Mouse (Mus musculus) lung, embryonic 14.5 days (tissue): Measurements from ENCODE around the gene St14. TPM values are rescaled to one million over a fixed set of nuclear protein-coding genes. Genes with fewer than 3 reads are reported as not detected.

Experiments used
- ATAC-seq: fragments of 200-750 bp; cut with Nextera tagmentation; 2 replicates; pipeline ENCODE4 v1.8.0; 2017; ENCODE audit warnings: mild to moderate bottlenecking, moderate TSS enrichment, moderate library complexity; ENCODE audit not compliant: insufficient read depth
- DNase-seq: peaks from one replicate; pipeline ENCODE4 v3.0.0-alpha.2; 2015
- H3K27ac ChIP-seq: fragments of 300-500 bp; sonication (generic); 2 replicates; pipeline ENCODE4 v1.5.1; 2014; ENCODE audit warnings: low read depth, mild to moderate bottlenecking, moderate library complexity
- H3K27me3 ChIP-seq: fragments of 300-500 bp; sonication (generic); 2 replicates; pipeline ENCODE4 v1.6.1; 2014; ENCODE audit warnings: low read length, control low read depth; ENCODE audit not compliant: insufficient read depth
- H3K36me3 ChIP-seq: fragments of 300-500 bp; sonication (generic); 2 replicates; pipeline ENCODE4 v1.6.1; 2014; ENCODE audit warnings: control low read depth; ENCODE audit not compliant: insufficient read depth
- H3K4me1 ChIP-seq: fragments of 300-500 bp; sonication (generic); 2 replicates; pipeline ENCODE4 v1.6.1; 2014; ENCODE audit warnings: antibody characterized with exemption, control low read depth; ENCODE audit not compliant: insufficient read depth
- H3K4me2 ChIP-seq: fragments of 300-500 bp; sonication (generic); 2 replicates; pipeline ENCODE4 v1.6.1; 2014; ENCODE audit warnings: mild to moderate bottlenecking
- H3K4me3 ChIP-seq: fragments of 300-500 bp; sonication (generic); 2 replicates; pipeline ENCODE4 v1.5.1; 2014; ENCODE audit warnings: low read depth, low read length
- H3K9ac ChIP-seq: fragments of 300-500 bp; sonication (generic); 2 replicates; pipeline ENCODE4 v1.6.1; 2014
- H3K9me3 ChIP-seq: fragments of 300-500 bp; sonication (generic); 2 replicates; pipeline ENCODE4 v1.6.1; 2016; ENCODE audit warnings: low read depth, low read length, control low read depth
- CTCF ChIP-seq: IDR thresholded peaks from 2 replicates; pipeline ENCODE4 v1.5.1; 2016; ENCODE audit warnings: antibody characterized with exemption, low read depth
- WGBS: fragments of 180-500 bp; shearing (Covaris S2); extraction: QIAGEN DNeasy Blood & Tissue Kit; methylation state at CpG from one replicate; pipeline ENCODE4 v1.1.7; 2014; 5-methylcytosine and 5-hydroxymethylcytosine counted together
- polyA plus RNA-seq: library from polyadenylated mRNA; unstranded; fragments of >200 nt; fragmentation: Nextera tagmentation; extraction: Ambion mirVana; gene quantifications from 2 replicates; pipeline ENCODE4 v1.2.1, GENCODE M21; 2014

Gene St14
- polyA plus RNA-seq, 1 experiment from 2014 or later = 42.1 TPM

DNA sequence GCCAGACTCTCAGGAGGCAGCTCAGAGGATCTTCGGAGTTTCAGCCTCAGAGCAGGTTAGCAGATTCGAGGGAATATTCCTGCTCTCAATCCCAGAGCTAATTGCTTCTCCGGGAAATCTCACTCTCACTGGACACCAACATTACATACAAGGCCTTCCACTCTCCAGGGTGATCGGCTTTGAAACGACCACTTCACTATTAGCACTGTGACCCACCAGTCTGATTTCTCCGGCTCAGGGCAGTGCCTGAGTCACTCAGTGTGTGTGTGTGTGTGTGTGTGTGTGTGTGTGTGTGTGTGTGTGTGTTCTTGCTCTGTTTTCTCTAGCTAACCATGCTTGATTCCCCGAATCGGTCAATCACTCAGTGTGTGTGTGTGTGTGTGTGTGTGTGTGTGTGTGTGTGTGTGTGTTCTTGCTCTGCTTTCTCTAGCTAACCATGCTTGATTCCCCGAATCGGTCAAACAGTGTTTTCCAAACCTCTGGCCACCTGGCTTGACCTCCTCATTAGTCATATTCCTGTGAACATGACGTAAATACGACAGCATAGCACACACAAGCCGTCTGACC is 9.1 kb downstream of the St14 start:
- 53% methylated on average over 13 of the region's 13 CpGs for WGBS
- Histone ChIP-seq H3K4me2 (no peak overlapping the region), H3K9me3 (no peaks in the 10 kb centered on the region), H3K27ac (no peak overlapping the region), H3K27me3 (no peaks in the 10 kb centered on the region), H3K4me3 (no peak overlapping the region), H3K9ac (no peak overlapping the region), H3K4me1 (no peaks in the 10 kb centered on the region), H3K36me3 (no peaks in the 10 kb centered on the region)
- no peak for DNase-seq
- no peak for ATAC-seq
- TF ChIP-seq CTCF = no peak

DNA sequence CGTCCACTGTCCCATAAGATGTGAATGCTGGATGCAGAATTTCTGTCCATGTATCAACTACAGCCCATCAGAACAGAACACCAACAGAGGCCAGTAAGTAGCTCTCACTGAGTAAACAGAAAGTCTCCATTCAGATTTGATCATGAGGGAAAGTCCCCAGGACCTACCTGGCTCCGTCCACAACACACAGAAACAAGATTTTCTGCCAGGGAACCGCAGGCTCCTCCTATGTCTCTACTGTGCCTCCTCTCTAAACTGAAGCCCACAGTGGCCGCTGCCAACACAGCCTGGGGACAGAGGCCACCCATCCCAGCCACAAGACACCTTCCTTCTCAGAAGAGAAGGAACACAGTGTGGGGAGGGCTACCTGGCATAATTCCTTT is 11.1 kb downstream of the St14 start:
- DNase-seq (no peak), ATAC-seq (no peak)
- Histone ChIP-seq H3K4me3 (no peak overlapping the region), H3K4me2 (no peak overlapping the region), H3K27me3 (no peaks in the 10 kb centered on the region), H3K4me1 (no peaks in the 10 kb centered on the region), H3K27ac (peak overlapping the region; percentile 44; the same call in 1 of the 2 replicates), H3K9ac (no peak overlapping the region), H3K9me3 (no peaks in the 10 kb centered on the region), H3K36me3 (no peaks in the 10 kb centered on the region)
- WGBS = 43% methylated on average over 4 of the region's 4 CpGs
- TF ChIP-seq CTCF = no peak

DNA sequence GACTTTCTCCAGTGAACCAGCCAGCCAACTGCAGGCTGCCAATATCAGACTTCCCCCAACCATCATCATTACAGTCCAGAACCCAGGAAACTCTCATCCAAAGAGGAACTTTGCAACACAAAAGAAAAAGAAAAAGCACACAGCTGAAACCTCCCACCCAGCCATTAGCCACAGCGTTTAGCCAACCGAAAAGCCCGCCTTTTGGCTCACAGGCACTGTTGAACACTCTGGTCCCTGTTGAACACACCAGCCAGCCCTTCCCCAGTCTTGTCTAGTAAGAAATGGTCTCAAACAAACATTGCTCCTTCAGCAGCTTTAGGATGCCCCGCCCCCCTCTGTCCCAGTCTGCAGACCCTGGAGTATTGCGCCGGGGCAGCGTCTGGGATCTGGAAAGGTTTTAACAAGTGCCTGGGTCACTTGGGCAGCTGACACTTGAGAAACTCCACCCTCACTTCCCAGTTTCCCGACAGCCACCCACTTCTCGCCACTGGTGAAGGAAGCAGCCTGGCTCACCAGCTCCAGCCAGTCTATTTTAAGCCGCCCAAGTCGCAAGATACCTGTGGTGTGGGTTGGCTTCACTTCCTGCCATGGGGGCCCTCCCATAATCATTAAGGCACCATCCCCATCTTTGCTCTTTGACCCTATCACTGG is 11.6 kb downstream of the St14 start:
- Histone ChIP-seq H3K27me3 (no peaks in the 10 kb centered on the region), H3K9ac (no peak overlapping the region), H3K4me2 (no peak overlapping the region), H3K36me3 (no peaks in the 10 kb centered on the region), H3K27ac (peak overlapping the region; percentile 1; the same call in 1 of the 2 replicates), H3K9me3 (no peaks in the 10 kb centered on the region), H3K4me3 (no peak overlapping the region), H3K4me1 (no peaks in the 10 kb centered on the region)
- ATAC-seq = peak; percentile 19; the same call in 1 of the 2 replicates
- TF ChIP-seq CTCF = no peak
- DNase-seq = peak; percentile 27
- WGBS = 43% methylated on average over 11 of the region's 11 CpGs

DNA sequence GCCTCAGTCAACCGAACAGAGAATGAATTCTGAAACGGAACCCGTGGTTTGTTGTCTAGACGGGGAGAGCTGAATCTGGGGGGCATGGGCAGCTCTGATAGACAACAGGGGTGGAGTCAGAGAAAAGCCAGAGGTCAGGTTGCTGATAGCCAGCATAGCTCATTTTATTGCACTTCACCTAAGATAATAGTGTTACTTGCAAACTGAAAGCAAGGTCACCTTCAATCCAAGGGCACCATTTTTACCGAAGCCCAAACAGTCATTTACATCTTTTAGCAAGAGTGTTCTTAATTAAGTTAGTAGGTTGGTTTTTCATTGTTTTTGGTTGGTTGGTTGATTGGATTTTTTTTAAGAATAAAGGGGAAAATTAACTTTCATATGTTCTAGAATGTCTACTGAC is 12.2 kb downstream of the St14 start:
- no peak overlapping the region for H3K4me2 ChIP-seq
- DNase-seq (no peak), ATAC-seq (no peak)
- no peaks in the 10 kb centered on the region for H3K4me1 ChIP-seq
- H3K9me3 ChIP-seq = no peaks in the 10 kb centered on the region
- H3K36me3 ChIP-seq = no peaks in the 10 kb centered on the region
- no peak for TF ChIP-seq CTCF
- H3K27ac ChIP-seq = no peak overlapping the region; the same call in 1 of the 2 replicates
- WGBS = 55% methylated on average over 5 of the region's 5 CpGs
- no peak overlapping the region for H3K4me3 ChIP-seq
- no peaks in the 10 kb centered on the region for H3K27me3 ChIP-seq
- H3K9ac ChIP-seq = no peak overlapping the region

DNA sequence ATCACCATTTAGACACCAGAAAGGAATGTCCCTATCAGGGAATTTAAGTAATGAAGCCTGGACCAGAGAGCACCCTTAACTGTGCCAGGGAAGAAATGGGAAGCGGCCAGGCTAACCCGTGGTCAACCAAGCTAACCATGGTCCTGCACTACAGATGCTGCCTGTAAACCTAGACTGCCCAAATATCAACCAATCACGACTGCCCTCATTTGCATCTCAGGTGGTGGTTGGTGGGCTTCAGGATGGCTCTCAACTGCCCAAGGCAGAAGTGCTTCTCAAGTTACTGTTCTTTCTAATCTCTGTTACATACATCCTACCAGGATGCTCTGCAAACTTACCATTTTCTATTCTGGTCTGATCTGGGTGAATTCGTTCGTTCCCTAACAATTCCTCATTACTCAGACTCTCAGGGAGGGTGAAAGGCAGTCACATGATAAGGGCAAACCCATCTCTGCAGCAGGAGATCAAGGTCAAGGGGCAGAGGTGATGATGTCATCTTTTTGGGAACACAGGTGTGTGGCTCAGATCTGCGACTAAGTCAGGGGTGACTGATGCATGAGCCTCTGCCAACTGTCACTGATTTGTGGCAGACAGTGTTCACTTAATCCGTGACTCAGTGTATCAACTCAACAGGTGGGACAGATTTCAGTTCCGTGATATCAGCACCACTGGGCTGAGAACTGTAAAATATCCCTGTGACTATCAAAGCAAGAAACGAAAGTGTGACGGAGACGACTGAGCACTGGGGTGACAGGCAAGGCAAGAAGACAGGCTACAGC is 12.9 kb downstream of the St14 start:
- H3K9ac ChIP-seq = no peak overlapping the region
- TF ChIP-seq CTCF = no peak

DNA sequence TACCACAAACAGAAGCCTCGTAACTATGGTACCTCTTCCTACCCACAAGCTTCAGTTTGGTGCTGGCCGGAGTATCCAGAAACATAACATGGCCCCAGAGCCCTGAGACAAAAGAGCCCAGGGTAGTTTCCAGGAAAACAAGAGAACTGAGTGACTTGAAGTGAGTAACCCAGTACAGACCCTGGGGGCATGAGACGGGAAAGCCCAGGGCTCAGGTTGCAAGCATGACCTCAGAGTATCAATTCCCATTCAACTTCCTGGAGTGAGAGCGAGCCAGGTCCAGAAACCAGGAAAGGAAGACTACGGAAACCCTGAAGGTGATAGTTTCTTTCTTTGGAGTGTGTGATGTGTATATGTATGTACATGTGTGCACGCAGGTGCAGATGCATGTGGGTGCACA is 14.2 kb downstream of the St14 start:
- no peak overlapping the region for H3K27ac ChIP-seq
- H3K4me3 ChIP-seq = no peak overlapping the region
- no peak for ATAC-seq
- no peaks in the 10 kb centered on the region for H3K9me3 ChIP-seq
- no peaks in the 10 kb centered on the region for H3K27me3 ChIP-seq
- H3K9ac ChIP-seq = no peak overlapping the region
- no peaks in the 10 kb centered on the region for H3K36me3 ChIP-seq
- H3K4me1 ChIP-seq = no peaks in the 10 kb centered on the region
- H3K4me2 ChIP-seq = no peak overlapping the region
- 76% methylated on average over 6 of the region's 6 CpGs for WGBS
- TF ChIP-seq CTCF = no peak
- DNase-seq = no peak

More for the DNA sequence above, 12.9 kb downstream of the St14 start:
- H3K4me1 ChIP-seq = no peaks in the 10 kb centered on the region
- peak; percentile 71 for DNase-seq
- H3K9me3 ChIP-seq = no peaks in the 10 kb centered on the region
- H3K4me3 ChIP-seq = no peak overlapping the region
- ATAC-seq = peak; percentile 95
- H3K27ac ChIP-seq = no peak overlapping the region
- no peaks in the 10 kb centered on the region for H3K27me3 ChIP-seq
- H3K36me3 ChIP-seq = no peaks in the 10 kb centered on the region
- WGBS = 19% methylated on average over 11 of the region's 11 CpGs
- H3K4me2 ChIP-seq = no peak overlapping the region

DNA sequence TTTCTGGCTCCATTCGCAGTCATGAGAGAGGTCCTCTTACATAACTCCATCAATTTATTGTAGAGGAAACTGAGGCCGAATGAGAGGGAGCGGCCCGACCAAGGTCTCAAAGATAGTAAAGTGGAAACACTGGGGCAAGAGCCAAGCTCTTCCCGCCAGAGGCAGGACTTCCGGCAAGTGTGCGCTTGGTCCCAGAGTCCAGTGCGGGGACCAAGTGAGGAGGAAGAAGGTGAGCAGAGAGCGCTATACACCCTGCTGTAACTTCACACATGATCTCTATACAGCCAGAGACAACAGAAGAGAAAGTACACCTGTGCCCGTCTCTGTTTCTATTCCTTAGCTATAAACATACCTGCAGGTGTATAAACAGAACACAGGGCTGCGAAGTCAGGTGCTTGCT is 14.6 kb downstream of the St14 start:
- ATAC-seq (no peak), DNase-seq (no peak)
- H3K4me2 ChIP-seq = no peak overlapping the region
- WGBS = 87% methylated on average over 11 of the region's 11 CpGs
- H3K36me3 ChIP-seq = no peaks in the 10 kb centered on the region
- H3K27me3 ChIP-seq = no peaks in the 10 kb centered on the region
- H3K9ac ChIP-seq = no peak overlapping the region
- H3K4me3 ChIP-seq = no peak overlapping the region
- no peak for TF ChIP-seq CTCF
- H3K27ac ChIP-seq = no peak overlapping the region
- H3K4me1 ChIP-seq = no peaks in the 10 kb centered on the region
- no peaks in the 10 kb centered on the region for H3K9me3 ChIP-seq
